Mouse (Mus musculus) telencephalon, adult 2 months (tissue): Measurements from ENCODE around the gene Gstp2.

Source experiments
- DNase-seq: peaks from one replicate; pipeline ENCODE4 v3.0.0-alpha.2; 2011; ENCODE audit warnings: low read depth, low spot score

Gstp2 gene

DNA sequence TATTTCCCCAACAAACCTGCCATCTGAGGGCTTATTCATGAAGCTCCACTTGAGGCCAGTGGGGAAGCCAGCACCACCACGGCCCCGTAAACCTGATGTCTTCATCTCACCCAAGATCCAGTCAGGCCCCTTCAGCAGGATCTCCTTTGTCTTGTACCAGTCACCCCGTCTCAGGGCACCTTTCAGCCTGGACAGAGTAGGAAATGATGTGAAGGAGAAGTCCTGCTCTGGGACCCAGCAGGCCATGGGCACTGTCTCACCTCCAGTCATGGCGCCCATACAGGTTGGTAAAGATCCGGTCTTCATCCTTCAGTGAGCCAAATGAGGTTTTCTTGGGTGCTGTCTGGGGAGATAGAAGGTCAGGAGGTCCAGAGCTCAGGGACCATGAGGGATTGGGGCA lies 34.7 kb downstream of the Gstp2 start:
- DNase-seq = no peak

DNA sequence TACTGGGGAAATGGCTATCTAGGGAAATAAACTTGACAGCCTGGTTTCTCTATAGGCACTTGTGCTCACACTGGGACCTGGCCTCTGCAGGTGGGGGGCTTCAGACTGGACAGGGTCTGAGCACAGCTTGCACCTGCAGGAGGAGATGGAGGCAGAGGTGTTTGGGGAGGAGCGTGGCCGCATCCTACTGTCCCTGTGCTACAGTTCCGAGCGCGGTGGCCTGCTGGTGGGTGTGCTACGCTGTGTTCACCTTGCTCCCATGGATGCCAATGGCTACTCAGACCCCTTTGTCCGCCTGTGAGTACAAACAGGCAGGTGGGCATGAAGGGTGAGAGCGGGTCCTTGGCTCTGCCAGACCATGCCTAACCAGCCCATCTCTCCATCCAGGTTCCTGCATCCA lies 39.9 kb downstream of the Gstp2 start:
- DNase-seq = no peak

DNA sequence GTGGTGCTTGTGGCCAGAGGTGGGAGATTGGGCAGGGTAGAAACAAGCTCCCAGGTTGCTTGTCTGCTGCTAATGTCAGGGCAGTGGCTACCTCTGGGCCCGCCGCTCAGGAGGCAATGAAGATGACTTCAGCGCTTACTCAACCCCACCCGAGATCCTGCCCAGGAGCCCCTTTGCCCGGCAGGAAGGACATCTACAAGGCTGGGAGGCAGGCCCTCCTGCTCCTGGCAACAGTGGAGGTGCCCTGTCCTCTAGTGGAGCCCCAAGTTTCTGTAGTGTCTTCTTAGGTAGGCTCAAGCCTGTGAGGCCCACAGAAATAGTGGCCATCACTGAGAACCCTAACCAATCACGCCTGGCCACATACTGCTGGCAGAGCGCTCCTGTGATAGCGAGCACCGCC lies 40.7 kb downstream of the Gstp2 start:
- DNase-seq = no peak

DNA sequence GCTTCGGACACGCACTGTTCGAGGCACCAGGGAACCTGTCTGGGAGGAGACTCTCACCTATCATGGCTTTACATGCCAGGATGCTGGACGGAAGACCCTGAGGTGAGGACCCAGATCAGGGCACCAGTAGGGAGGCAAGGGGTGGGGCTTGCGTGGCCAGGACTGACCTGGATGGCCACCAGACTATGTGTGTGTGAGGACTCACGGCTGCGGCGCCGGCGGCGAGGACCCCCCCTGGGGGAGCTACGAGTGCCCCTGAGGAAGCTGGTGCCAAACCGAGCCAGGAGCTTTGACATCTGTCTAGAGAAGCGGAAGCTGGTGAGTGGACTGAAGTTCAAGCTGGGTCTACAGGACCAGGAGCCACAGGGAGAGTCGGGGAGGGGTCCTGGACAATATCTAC lies 41.5 kb downstream of the Gstp2 start:
- no peak for DNase-seq

DNA sequence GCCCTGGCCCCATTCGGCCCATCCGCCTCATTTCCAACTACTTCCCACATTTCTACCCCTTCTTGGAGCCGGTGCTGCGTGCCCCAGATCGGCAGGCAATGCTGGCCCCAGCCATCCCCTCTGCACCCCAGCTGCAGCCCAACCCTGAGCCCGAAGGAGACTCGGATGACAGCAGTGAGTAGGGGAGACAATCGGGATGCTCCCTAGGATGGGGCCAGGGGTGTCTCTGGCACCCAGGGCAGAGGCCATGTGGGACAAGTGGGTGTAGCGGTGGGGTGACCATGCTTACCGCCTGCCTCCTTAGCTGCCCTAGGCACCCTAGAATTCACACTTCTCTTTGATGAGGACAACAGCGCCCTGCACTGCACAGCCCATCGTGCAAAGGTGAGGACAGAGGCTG lies 42.2 kb downstream of the Gstp2 start:
- no peak for DNase-seq

DNA sequence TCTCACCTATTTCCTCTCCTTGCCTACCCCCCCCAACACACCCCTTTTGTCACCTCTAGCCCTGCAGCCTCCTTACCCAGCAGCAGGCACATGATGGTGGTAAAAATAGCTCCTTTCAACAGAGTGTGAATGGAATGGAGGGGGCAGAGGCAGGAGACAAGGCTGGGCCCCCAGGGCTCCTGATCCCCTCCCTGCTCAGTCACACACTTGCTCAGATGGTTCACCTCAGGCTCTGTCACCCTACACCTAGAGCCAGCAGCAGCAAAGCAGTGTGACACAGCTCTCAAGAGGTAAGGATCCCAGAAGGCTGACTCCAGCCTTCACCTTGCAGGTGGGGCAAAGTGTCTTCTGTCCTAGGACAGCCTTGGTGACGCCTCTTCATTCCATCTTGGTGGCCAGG lies 42.7 kb downstream of the Gstp2 start, which contains the start of gene Doc2g:
Doc2g (plus strand) TSS at position 202 of the 400 bp plus-strand sequence.
- no peak for DNase-seq

DNA sequence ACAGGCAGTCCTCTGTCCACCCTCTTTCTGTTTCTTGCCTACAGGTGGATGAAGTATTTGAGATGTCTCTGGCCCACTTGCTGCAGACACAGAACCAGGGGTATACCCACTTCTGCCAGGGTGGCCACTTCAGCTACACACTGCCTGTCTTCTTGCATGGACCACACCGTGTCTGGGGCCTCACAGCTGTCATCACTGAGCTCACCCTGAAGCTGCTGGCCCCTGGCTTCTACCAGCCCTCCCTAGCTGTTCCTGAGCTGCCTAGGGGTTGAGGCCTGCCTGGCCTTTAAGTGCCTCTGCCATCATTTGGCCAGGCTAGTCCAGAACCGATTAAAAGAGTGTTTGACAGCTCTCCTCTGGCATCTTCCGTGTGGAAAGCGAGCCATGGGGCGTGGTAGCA lies 44.1 kb downstream of the Gstp2 start:
- DNase-seq = no peak

DNA sequence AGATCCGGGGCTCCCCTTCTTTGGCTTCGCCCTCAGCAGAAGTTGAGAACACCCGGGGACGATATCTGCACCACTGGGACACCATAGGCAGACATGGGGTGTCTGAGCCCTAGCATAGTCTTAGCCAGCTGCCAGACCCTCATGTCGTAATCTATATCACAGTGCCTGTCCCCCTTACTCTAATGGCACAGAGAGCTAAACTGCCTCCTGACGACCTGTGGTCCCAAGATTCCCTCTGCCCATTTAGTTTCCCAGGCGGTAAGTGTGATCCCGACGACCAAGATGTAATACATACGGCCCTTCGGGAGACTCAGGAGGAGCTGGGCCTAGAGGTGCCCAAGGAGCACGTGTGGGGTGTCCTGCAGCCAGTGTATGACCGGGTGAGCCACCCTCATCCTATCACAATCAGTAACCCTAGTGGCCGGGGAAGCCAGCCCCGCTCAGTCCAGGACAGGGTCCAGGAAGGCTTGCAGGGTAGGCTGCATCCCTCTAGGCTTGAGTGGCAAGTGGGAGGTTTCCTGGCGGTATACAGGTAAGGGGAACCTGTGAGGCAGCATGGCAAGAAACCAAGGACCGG lies 44.8 kb downstream of the Gstp2 start:
- no peak for DNase-seq

DNA sequence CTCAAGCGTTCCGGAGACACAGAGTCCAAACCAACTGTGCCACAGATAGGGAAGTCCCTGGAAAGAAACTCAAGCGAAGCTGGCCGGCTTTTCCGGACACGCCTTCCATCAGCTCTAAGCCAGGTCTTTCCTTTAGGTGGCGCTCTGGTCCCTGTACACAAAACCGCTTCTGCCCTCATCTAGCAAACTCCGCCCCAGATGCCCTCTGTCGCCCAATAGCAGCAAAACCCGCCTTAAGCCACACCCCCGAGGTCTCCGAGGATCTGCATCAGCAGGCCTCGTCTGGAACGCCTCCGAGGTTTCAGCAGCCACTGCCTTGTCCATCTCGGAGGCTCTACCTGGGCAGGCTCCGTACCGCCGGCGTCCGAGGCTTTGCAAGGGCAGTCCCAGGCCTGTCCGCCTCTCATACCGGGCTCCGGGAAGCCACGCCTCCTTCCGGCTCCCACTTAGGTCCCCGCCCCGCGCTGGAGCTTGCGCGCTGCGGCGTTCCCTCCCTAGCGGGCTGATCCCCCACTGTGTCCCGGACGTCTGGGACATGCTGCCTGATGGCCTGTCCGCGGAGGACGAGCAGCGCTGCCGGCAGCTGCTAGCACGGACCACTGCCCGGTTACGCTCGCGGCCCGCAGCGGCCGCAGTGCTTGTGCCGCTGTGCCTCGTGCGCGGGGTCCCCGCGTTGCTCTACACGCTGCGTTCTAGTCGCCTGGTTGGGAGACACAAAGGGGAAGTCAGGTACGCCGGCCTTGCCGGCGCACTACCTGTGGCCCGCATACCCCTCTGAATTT lies 45.5 kb downstream of the Gstp2 start, which contains the start of the genes Nudt8 and Gm49405:
Nudt8 (plus strand) TSS at position 462 of the 782 bp plus-strand sequence.
Gm49405 (plus strand) TSS at position 508 of the 782 bp plus-strand sequence.
- DNase-seq = peak; percentile 97

DNA sequence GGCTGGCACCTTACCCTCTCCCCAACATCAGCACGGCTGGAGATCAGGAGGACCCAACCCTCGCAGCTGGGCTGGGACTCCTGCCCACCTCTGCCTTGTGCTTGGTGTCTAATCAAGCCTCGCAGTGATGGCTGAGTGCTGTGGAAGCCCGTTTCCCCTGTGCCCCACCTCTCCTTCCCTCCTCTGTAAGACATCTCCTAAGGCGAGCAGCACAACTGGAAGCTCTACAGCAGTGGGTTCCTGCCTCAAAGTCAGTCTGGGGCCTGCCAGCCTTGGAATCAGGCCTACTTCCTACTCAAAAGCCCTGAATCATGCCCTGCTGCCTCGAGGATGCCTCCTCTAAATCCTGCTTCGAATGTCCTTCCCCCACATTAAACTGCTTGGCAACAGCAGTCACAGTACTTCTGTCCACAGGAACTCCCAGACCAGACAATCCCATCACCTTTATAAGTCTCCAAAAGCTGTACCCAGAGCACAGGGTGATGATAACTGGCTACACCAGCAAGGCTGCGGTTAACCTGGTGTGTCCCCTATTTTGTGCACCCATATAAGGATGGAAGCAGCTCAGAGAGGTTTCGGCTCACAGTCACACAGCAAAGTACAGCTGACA lies 46.6 kb downstream of the Gstp2 start:
- no peak for DNase-seq

DNA sequence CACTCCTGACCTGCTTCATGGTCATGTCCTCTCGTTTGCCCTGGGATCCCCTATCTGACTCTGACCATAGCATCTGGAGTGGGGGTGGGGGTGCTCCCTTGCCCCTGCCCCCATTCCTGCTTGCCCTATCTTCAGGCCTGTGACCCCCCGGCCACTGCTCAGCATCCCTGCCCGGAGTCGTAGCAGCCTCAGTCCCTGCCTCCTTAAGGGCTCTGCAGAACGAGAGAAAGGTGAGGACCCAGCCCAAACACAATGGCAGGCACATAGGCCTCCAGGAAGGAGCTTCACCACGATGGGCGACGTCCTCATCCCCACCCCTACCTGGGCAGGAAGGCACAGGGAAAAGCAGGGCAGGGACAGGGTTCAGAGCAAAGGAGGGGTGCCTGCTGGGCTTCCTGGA lies 47.5 kb downstream of the Gstp2 start:
- no peak for DNase-seq

DNA sequence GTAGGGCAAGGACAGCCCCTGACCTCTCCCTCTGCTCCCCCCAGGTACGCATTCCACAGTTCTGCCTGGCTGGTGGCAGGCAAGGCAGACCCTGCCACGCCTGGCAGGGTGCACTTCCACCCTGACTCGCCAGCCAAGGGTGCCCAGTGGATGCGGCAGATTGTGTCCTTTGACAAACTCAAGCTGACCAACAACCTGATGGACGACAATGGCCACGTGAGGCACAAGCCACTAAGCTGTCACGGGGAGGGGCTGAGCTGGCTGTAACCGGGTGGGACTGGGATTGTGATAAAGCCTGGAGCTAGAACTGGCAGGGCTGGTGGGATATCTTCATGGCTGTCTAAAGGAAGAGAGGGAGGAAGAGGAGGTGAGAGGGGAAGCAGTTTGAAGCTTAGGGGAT lies 48.6 kb downstream of the Gstp2 start:
- DNase-seq = no peak

DNA sequence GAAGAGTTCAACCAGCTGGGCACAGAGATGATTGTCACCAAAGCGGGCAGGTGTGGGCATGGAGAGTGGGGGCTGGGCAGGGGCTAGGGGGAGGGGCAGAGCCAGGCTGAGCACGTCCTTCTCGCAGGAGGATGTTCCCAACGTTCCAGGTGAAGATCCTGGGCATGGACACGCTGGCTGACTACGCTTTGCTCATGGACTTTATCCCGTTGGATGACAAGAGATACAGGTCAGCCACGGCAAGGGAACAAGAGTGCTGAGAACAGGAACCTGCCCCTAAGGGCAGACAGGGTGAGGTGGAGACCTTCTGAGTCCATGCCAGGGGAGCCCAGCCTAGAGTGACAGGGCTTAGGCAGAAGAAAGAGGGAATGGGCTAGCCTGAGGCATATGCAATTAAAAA lies 49.1 kb downstream of the Gstp2 start:
- no peak for DNase-seq

DNA sequence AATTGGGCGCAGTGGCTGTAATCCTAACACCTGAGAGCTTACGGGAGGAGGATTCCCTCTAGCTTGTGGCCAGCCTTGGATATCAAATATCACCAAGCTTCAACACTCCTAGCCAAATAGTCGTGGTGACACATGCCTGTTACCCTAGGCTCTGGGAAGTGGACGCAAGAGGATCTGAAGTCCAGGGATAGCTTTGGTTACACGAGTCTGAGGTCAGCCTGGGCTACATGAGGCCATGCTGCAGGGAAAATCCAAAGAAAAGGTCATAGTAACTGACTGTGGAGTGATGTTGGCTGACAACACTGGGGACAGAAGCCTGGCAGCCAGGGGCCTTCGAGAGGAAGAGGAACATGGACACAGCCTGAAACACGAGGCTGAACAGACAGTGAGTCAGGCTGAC lies 49.7 kb downstream of the Gstp2 start:
- DNase-seq = no peak

DNA sequence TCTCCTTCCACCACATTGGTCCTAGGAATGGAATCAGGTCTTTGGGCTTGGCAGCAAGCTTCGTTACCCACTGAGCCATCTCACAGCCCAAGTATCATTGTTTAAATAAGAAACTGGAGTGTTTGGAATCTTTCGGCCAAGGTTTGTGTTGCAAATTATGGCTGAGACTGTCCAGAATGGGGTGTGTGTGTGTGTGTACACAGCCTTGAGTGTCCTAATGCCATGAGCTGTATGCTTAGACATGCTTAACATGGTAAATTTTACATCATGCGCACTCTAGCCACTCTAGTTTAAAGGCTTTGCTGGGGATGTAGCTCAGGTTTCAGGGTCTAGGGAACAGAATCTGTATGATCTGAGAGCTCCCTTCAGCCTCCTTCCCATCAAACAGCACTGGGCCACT lies 50.3 kb downstream of the Gstp2 start:
- DNase-seq = no peak

DNA sequence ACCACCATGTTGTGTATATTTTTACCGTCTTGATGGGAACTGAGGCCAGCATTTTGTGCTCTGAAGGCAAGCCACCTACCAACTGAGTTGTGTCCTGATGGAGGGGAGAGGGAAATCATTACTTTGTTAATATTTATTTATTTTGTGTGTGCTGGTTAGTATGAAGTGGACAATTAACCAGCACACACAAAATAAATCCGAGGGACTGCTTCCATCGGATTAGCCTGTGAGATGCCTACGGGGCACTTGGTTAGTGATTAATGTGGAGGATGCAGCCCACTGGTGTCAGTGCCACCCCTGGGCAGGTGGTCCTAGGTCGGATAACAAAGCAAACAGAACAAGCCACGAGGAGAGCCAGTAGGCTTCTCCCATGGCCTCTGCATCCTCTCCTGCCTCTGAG lies 50.9 kb downstream of the Gstp2 start:
- DNase-seq = no peak

DNA sequence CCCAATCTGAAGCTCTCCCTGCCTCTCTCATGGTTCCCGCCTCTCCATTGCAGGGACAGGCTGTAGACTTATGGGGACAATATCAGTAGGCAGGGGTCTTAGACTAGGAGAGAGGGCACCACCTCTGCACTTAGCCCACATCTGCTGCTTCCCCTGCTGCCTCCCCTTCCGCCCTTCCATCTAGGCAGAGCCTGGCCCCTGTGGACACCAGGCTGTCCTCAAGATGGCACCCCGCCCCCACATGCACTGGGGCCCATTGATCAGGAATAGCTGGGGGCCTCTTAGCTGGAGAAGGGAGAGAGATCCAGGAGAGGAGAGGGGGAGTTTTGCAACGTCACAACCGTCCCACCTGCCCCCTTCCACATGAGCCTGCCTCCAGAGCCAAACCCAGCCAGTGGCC lies 53.4 kb downstream of the Gstp2 start, which contains the start of gene Tbx10:
Tbx10 (plus strand) TSS at position 337 of the 400 bp plus-strand sequence.
- no peak for DNase-seq

DNA sequence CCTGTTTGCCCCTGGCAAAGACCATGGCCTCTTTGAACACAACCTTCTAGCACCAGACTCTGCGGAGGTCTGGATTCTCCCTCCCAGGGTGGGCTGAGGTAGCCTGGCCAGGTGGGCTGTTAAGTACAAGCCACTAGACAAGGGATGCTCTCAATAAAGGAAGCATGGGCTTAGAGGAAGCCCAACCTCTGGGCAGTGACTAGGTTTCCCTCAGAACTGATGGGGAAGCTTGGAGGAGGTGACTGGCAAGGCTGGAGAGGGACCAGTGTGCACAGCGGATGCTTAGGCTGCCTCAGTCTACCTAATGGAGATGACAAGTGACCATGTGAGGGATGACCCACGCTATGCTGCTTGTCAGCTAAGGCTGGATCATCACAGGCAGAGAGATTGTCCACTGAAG lies 53.9 kb downstream of the Gstp2 start:
- DNase-seq = no peak

DNA sequence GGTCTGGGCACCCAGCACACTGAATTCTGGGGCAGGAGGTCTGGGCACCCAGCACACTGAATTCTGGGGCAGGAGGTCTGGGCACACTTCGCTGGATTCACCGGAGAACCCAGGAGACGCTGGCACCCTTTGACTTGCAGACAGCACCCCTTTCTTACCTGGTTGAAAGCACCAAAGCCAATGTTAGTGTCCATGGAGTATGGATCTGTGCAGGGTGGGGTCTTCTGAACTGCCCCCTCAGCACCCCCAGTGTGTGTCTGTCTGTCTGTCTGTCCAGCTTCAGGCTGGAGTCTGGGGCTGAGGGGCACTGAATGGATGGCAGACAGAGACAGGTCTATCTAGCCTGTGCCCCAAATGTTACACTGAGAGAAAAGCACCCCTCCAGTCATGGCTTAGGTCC lies 54.3 kb downstream of the Gstp2 start:
- no peak for DNase-seq

DNA sequence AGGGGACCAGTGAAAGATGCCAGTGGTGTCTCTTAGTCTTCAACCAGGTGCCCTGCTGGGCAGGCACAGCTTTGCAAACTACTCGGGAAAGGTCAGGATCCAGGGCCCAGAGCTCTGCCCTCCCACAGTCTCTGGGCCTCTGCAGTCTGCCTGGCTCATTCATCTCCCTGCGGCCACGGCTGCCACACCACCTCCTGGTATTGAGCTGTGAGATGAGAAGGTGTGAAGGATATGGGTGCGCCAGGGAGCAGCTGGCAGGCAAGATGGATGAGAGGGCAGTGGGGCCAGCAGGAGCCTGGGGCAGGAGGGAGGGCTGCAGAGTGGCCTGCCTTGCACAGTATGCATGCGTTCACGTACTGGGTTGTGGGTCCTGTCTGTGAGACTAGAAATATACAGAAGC lies 55.0 kb downstream of the Gstp2 start:
- no peak for DNase-seq
